Mouse (Mus musculus) midbrain, embryonic 10.5 days (tissue): ENCODE measurements at regions not wholly inside any gene's neighbourhood (a gene's known extent, or its start where the extent isn't known, plus 50 kb on each side); places are given as distances from the start of the nearest gene placed in this dataset.

Experiments
- DNase-seq: peaks from one replicate; pipeline ENCODE4 v3.0.0-alpha.2; 2017; ENCODE audit warnings: low spot score
- H3K27ac ChIP-seq: fragments of 300-500 bp; sonication (generic); replicated peaks from 2 replicates; pipeline ENCODE4 v1.5.1; 2016; ENCODE audit warnings: mild to moderate bottlenecking
- H3K27me3 ChIP-seq: fragments of 300-500 bp; sonication (generic); 2 replicates; pipeline ENCODE4 v1.6.1; 2016; ENCODE audit warnings: low read depth, mild to moderate bottlenecking; ENCODE audit not compliant: poor library complexity, severe bottlenecking
- H3K36me3 ChIP-seq: fragments of 300-500 bp; sonication (generic); 2 replicates; pipeline ENCODE4 v1.6.1; 2016; ENCODE audit warnings: mild to moderate bottlenecking, moderate library complexity
- H3K4me1 ChIP-seq: fragments of 300-500 bp; sonication (generic); 2 replicates; pipeline ENCODE4 v1.6.1; 2016
- H3K4me3 ChIP-seq: fragments of 300-500 bp; sonication (generic); 2 replicates; pipeline ENCODE4 v1.5.1; 2016; ENCODE audit warnings: mild to moderate bottlenecking, moderate library complexity
- H3K9me3 ChIP-seq: fragments of 300-500 bp; sonication (generic); replicated peaks from 2 replicates; pipeline ENCODE4 v1.6.1; 2016; ENCODE audit warnings: mild to moderate bottlenecking
- WGBS: fragments of 180-500 bp; shearing (Covaris S2); methylation state at CpG from one replicate; pipeline ENCODE4 v1.1.7; 2016; 5-methylcytosine and 5-hydroxymethylcytosine counted together

GRCm38 (mm10) chr17:9892776-9893175 lies 223.3 kb upstream of the Pabpc6 start:
- no peak for DNase-seq
- H3K36me3 ChIP-seq = no peaks in the 10 kb centered on the region
- peaks cover 86% of the 10 kb centered on the region for H3K4me1 ChIP-seq
- WGBS = 27% methylated on average over 5 of the region's 5 CpGs
- H3K27me3 ChIP-seq = peaks cover 7% of the 10 kb centered on the region; the same call in 1 of the 2 replicates
- H3K4me3 ChIP-seq = no peak overlapping the region
- H3K9me3 ChIP-seq = no peaks in the 10 kb centered on the region
- H3K27ac ChIP-seq = peak overlapping the region; percentile 82

GRCm38 (mm10) chr17:9892141-9892540 lies 222.6 kb upstream of the Pabpc6 start:
- peaks cover 7% of the 10 kb centered on the region; the same call in 1 of the 2 replicates for H3K27me3 ChIP-seq
- WGBS = 81% methylated on average over 9 of the region's 9 CpGs
- DNase-seq = no peak
- no peaks in the 10 kb centered on the region for H3K36me3 ChIP-seq
- H3K27ac ChIP-seq = peak overlapping the region; percentile 82
- no peak overlapping the region for H3K4me3 ChIP-seq
- peaks cover 88% of the 10 kb centered on the region for H3K4me1 ChIP-seq
- H3K9me3 ChIP-seq = no peaks in the 10 kb centered on the region

GRCm38 (mm10) chr17:9888494-9888893 lies 219.0 kb upstream of the Pabpc6 start:
- Histone ChIP-seq H3K27me3 (peaks cover 7% of the 10 kb centered on the region; the same call in 1 of the 2 replicates), H3K27ac (peak overlapping the region; percentile 74), H3K36me3 (no peaks in the 10 kb centered on the region), H3K4me1 (peaks cover 78% of the 10 kb centered on the region), H3K9me3 (no peaks in the 10 kb centered on the region), H3K4me3 (no peak overlapping the region)
- WGBS = 69% methylated on average over 4 of the region's 4 CpGs
- DNase-seq = no peak

- no peak for DNase-seq
- no peaks in the 10 kb centered on the region for H3K36me3 ChIP-seq
- no peaks in the 10 kb centered on the region for H3K9me3 ChIP-seq
- no peak overlapping the region for H3K4me3 ChIP-seq
- H3K27ac ChIP-seq = peak overlapping the region; percentile 2; the same call in 1 of the 2 replicates
- peaks cover 7% of the 10 kb centered on the region; the same call in 1 of the 2 replicates for H3K27me3 ChIP-seq
- WGBS = 88% methylated on average over 7 of the region's 7 CpGs
- peaks cover 81% of the 10 kb centered on the region for H3K4me1 ChIP-seq
These were observed 215.6 kb upstream of the Pabpc6 start for GRCm38 (mm10) chr17:9885110-9885509.

DNA sequence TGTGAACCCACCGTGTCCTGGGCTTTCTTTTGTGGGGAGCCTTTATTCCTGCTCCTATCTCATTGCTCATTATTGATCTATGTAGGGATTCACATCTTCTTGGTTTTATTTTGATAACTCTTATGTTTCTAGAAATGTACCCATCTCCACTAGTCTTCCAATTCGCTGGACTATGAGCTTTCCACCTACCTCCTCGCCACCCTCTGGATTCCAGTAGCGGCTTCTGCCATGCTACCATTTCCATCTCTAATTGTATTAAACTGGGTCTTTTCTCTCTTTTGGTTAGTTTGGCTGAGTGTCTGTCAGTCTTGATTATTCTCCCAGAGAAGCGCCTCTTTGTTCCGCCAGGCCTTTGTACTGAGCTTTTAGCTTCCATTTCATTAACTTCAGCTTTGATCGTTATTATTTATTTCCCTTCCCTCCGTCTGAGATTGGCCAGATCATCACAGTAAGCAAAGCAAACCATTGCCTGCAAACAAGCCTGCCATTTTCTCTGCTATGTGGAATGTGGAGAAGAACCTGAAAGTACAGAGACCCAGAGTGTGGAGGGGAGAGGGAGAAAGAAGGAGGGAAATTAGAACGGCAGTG lies 213.2 kb upstream of the Pabpc6 start:
- H3K27ac ChIP-seq = peak overlapping the region; percentile 83
- peak; percentile 53 for DNase-seq

DNA sequence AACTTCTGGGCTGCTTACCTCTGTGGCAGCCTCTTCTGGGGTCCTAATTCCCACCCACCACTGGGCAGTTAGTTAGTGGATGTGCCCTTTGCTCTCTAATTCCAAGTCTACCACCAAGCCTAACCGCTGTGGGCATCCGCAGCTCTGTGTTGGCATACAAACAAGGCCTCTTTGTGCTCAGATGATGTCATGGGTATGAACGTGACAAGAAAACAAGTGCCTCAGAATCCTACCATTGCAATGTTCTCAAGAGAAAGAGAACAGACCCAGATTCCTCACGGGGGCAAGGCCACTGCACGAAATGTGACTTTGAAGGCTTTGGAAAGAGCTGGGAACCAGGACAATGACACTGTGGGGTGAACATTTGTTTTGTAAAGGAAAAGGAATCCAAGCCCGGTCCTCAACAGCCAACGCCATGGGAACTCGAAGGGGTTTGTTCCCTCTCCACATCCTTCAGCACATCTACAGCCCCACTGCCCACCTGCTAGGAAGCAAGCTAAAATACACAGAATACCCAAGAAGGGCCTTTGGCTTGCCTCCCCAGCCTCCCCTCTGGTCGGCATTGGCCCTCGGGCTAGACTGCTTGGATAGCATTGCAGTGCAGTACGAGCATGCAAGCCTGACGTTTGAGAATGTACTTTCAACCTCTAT lies 210.2 kb upstream of the Pabpc6 start:
- DNase-seq = no peak
- H3K9me3 ChIP-seq = no peaks in the 10 kb centered on the region
- H3K4me3 ChIP-seq = no peak overlapping the region
- H3K27me3 ChIP-seq = no peaks in the 10 kb centered on the region
- 73% methylated on average over 12 of the region's 12 CpGs for WGBS
- H3K4me1 ChIP-seq = peaks cover 57% of the 10 kb centered on the region
- no peaks in the 10 kb centered on the region for H3K36me3 ChIP-seq
- peak overlapping the region; percentile 67 for H3K27ac ChIP-seq

More for the DNA sequence above, 213.2 kb upstream of the Pabpc6 start:
- H3K27me3 ChIP-seq = no peaks in the 10 kb centered on the region
- no peak overlapping the region for H3K4me3 ChIP-seq
- H3K9me3 ChIP-seq = no peaks in the 10 kb centered on the region
- 31% methylated on average over 9 of the region's 9 CpGs for WGBS
- peaks cover 76% of the 10 kb centered on the region for H3K4me1 ChIP-seq
- no peaks in the 10 kb centered on the region for H3K36me3 ChIP-seq

DNA sequence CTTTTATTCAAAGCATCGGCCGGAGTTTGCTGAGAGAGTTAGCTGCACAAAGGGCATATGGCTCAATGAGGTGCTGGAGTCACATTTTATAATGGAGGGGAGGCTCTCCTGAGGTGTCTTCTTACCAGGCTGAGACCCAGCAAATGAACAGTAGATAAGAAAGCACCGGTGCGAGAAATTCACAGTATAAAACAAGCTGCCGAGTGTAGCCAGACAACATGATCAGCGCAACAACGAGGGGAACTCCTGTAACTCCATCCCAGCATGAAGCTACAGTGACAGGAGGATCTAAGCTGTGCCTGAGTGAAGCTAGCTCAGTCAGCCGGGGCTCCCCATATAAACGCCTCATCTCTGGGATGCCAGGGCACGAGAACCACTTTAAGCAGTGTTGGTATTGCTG lies 204.2 kb upstream of the Pabpc6 start:
- Histone ChIP-seq H3K9me3 (no peaks in the 10 kb centered on the region), H3K27ac (peak overlapping the region; percentile 58; the same call in 1 of the 2 replicates), H3K4me1 (peaks cover 20% of the 10 kb centered on the region), H3K4me3 (no peak overlapping the region), H3K36me3 (no peaks in the 10 kb centered on the region), H3K27me3 (no peaks in the 10 kb centered on the region)
- DNase-seq = no peak
- 63% methylated on average over 10 of the region's 10 CpGs for WGBS

- WGBS = 82% methylated on average over 3 of the region's 3 CpGs
- Histone ChIP-seq H3K9me3 (no peaks in the 10 kb centered on the region), H3K27ac (no peak overlapping the region), H3K4me1 (peaks cover 13% of the 10 kb centered on the region), H3K27me3 (no peaks in the 10 kb centered on the region), H3K36me3 (no peaks in the 10 kb centered on the region), H3K4me3 (no peak overlapping the region)
- no peak for DNase-seq
These were observed 200.7 kb upstream of the Pabpc6 start for GRCm38 (mm10) chr17:9870237-9870636.

DNA sequence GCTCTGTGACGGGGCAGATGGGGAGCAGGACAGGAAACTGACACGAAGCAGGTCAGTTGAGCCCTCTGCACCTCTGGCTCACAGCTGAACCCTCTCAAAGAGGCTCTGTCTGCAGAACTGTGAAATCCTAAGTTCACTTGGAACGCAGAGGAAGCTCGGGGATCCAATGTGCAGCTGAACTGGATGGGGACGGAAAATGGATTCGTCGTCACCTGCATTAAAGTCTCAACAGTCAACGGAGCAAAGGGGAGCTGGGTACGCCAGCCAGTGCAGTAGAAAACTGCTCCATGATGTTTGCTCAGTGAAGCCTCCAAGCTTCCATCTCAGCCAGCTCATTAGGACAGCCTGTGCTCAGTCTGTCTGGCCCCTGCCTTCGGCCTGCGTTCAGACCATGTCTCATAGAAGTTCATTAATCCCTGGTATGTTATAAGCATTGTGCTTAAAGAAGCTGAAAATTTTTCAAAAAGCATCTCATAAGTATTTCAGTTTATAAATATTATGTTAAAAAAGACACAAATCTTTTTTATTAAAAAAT lies 199.3 kb upstream of the Pabpc6 start:
- WGBS = 90% methylated on average over 11 of the region's 11 CpGs

GRCm38 (mm10) chr17:9864254-9864653 lies 194.7 kb upstream of the Pabpc6 start:
- H3K27me3 ChIP-seq = no peaks in the 10 kb centered on the region
- WGBS = 79% methylated on average over 10 of the region's 10 CpGs
- no peak for DNase-seq
- peaks cover 14% of the 10 kb centered on the region for H3K4me1 ChIP-seq
- no peak overlapping the region for H3K4me3 ChIP-seq
- H3K36me3 ChIP-seq = no peaks in the 10 kb centered on the region
- H3K9me3 ChIP-seq = no peaks in the 10 kb centered on the region
- no peak overlapping the region for H3K27ac ChIP-seq

More for the DNA sequence above, 199.3 kb upstream of the Pabpc6 start:
- Histone ChIP-seq H3K4me3 (no peak overlapping the region), H3K4me1 (peaks cover 14% of the 10 kb centered on the region), H3K36me3 (no peaks in the 10 kb centered on the region), H3K27ac (0 out of 2 replicates have a peak overlapping the region, but pooled peaks have one; percentile 4), H3K9me3 (no peaks in the 10 kb centered on the region), H3K27me3 (no peaks in the 10 kb centered on the region)
- DNase-seq = no peak

GRCm38 (mm10) chr17:9861923-9862854 lies 192.7 kb upstream of the Pabpc6 start:
- no peak overlapping the region for H3K4me3 ChIP-seq
- H3K27ac ChIP-seq = no peak overlapping the region; the same call in 1 of the 2 replicates
- no peaks in the 10 kb centered on the region for H3K36me3 ChIP-seq
- H3K4me1 ChIP-seq = peaks cover 11% of the 10 kb centered on the region; the same call in 1 of the 2 replicates
- 90% methylated on average over 15 of the region's 15 CpGs for WGBS
- H3K9me3 ChIP-seq = peaks cover 3% of the 10 kb centered on the region; the same call in 1 of the 2 replicates
- no peaks in the 10 kb centered on the region for H3K27me3 ChIP-seq
- no peak for DNase-seq

DNA sequence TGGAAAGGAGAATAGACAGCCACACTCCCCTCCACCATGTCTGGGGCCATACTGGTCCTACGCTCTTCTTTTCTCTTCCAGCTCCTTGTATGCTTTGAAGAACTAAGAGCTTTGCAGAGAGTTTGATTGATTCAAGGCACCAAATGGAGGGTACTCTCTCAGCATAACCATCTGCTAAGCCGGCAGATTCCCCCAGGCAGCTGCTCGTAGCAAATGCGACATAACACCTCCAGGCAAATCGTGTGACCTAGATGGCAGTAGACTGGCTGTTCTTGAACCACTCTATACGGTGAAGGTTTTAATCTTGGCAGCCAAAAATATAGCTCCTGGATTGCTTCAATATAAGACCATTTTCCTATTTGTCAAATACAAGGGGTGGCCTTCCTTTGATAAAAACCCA lies 191.8 kb upstream of the Pabpc6 start:
- H3K9me3 ChIP-seq = peaks cover 11% of the 10 kb centered on the region; the same call in 1 of the 2 replicates
- no peak overlapping the region for H3K4me3 ChIP-seq
- H3K4me1 ChIP-seq = peaks cover 11% of the 10 kb centered on the region; the same call in 1 of the 2 replicates
- no peak overlapping the region for H3K27ac ChIP-seq
- H3K27me3 ChIP-seq = no peaks in the 10 kb centered on the region
- H3K36me3 ChIP-seq = peaks cover 3% of the 10 kb centered on the region; the same call in 1 of the 2 replicates
- 88% methylated on average over 6 of the region's 6 CpGs for WGBS
- no peak for DNase-seq
